Mouse (Mus musculus) intestine, embryonic 16.5 days (tissue): ENCODE measurements around the gene Akt2. TPM values are rescaled to one million over a fixed set of nuclear protein-coding genes. Genes with fewer than 3 reads are reported as not detected.
"Not testable (repeated sequence)": the region's sequence is repeated elsewhere in the genome, so short reads cannot be mapped to it uniquely, and the experiment has no call there.

Experiments used
- ATAC-seq: fragments of 200-750 bp; cut with Nextera tagmentation; 2 replicates; pipeline ENCODE4 v1.8.0; 2017; ENCODE audit warnings: moderate TSS enrichment, moderate library complexity
- H3K27ac ChIP-seq: fragments of 300-500 bp; sonication (generic); 2 replicates; pipeline ENCODE4 v1.5.1; 2014; ENCODE audit warnings: mild to moderate bottlenecking, low read length
- H3K27me3 ChIP-seq: fragments of 300-500 bp; sonication (generic); replicated peaks from 2 replicates; pipeline ENCODE4 v1.6.1; 2014; ENCODE audit warnings: low read length, control low read depth, mixed read lengths; ENCODE audit not compliant: control insufficient read depth, insufficient read depth
- H3K36me3 ChIP-seq: fragments of 300-500 bp; sonication (generic); 2 replicates; pipeline ENCODE4 v1.6.1; 2014; ENCODE audit warnings: low read length, control low read depth; ENCODE audit not compliant: control insufficient read depth, insufficient read depth
- H3K4me1 ChIP-seq: fragments of 300-500 bp; sonication (generic); 2 replicates; pipeline ENCODE4 v1.6.1; 2014; ENCODE audit warnings: low read length, control low read depth, mixed read lengths; ENCODE audit not compliant: control insufficient read depth, insufficient read depth
- H3K4me2 ChIP-seq: fragments of 300-500 bp; sonication (generic); 2 replicates; pipeline ENCODE4 v1.6.1; 2014; ENCODE audit warnings: low read depth, low read length, control low read depth
- H3K4me3 ChIP-seq: fragments of 300-500 bp; sonication (generic); 2 replicates; pipeline ENCODE4 v1.5.1; 2014; ENCODE audit warnings: mild to moderate bottlenecking, low read length
- H3K9ac ChIP-seq: fragments of 300-500 bp; sonication (generic); 2 replicates; pipeline ENCODE4 v1.6.1; 2014; ENCODE audit warnings: low read depth, low read length
- H3K9me3 ChIP-seq: fragments of 300-500 bp; sonication (generic); 2 replicates; pipeline ENCODE4 v1.6.1; 2016; ENCODE audit warnings: low read length, control low read depth; ENCODE audit not compliant: control insufficient read depth
- WGBS: fragments of 180-500 bp; shearing (Covaris S2); extraction: QIAGEN DNeasy Blood & Tissue Kit; methylation state at CpG from one replicate; pipeline ENCODE4 v1.1.7; 2014; 5-methylcytosine and 5-hydroxymethylcytosine counted together
- polyA plus RNA-seq: library from polyadenylated mRNA; unstranded; fragments of >200 nt; fragmentation: Nextera tagmentation; extraction: Ambion mirVana; gene quantifications from 2 replicates; pipeline ENCODE4 v1.2.1, GENCODE M21; 2015

Gene Akt2
- polyA plus RNA-seq, 1 experiment from 2014 or later: 60.3 TPM

DNA sequence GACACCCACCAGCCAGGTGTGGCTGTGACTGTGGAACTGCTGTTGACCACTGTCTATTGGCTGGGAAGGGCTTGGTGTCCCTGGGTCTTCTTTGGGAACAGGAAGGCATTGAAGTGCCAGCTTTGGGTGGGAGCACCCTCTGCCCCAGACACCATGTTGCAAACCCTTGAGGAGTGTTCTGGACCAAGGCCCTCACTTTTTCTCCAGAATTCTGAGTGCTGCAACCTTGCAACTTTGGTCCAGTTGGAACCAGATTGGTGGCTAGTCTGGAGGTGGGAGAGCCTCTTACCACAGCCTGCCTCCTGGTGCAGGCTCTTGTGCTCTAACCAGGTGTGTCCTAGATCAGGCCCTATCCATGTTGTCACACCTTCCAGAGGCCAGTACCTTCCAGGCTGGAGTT, 33.6 kb downstream of the Akt2 start:
- no peak overlapping the region for H3K9ac ChIP-seq
- no peaks in the 10 kb centered on the region for H3K4me1 ChIP-seq
- no peaks in the 10 kb centered on the region for H3K27me3 ChIP-seq
- peaks cover 23% of the 10 kb centered on the region for H3K36me3 ChIP-seq
- H3K4me2 ChIP-seq: no peak overlapping the region
- no peak overlapping the region for H3K4me3 ChIP-seq
- H3K27ac ChIP-seq: no peak overlapping the region
- H3K9me3 ChIP-seq: no peaks in the 10 kb centered on the region
- no peak for ATAC-seq

GRCm38 (mm10) chr7:27627707-27628106, 36.4 kb downstream of the Akt2 start:
- WGBS: 89% methylated on average over 7 of the region's 7 CpGs
- no peak overlapping the region for H3K27ac ChIP-seq
- ATAC-seq: no peak
- no peak overlapping the region for H3K4me2 ChIP-seq
- H3K4me3 ChIP-seq: no peak overlapping the region
- no peak overlapping the region for H3K9ac ChIP-seq
- H3K27me3 ChIP-seq: no peaks in the 10 kb centered on the region
- no peaks in the 10 kb centered on the region for H3K9me3 ChIP-seq
- peaks cover 16% of the 10 kb centered on the region; the same call in 1 of the 2 replicates for H3K36me3 ChIP-seq
- H3K4me1 ChIP-seq: no peaks in the 10 kb centered on the region

GRCm38 (mm10) chr7:27628190-27628589, 36.8 kb downstream of the Akt2 start:
- H3K27ac ChIP-seq: no peak overlapping the region
- WGBS: 98% methylated on average over 6 of the region's 6 CpGs
- peaks cover 20% of the 10 kb centered on the region; the same call in 1 of the 2 replicates for H3K36me3 ChIP-seq
- ATAC-seq: no peak
- H3K27me3 ChIP-seq: no peaks in the 10 kb centered on the region
- H3K4me3 ChIP-seq: no peak overlapping the region
- H3K9ac ChIP-seq: no peak overlapping the region
- H3K4me1 ChIP-seq: no peaks in the 10 kb centered on the region
- H3K9me3 ChIP-seq: no peaks in the 10 kb centered on the region
- no peak overlapping the region for H3K4me2 ChIP-seq

DNA sequence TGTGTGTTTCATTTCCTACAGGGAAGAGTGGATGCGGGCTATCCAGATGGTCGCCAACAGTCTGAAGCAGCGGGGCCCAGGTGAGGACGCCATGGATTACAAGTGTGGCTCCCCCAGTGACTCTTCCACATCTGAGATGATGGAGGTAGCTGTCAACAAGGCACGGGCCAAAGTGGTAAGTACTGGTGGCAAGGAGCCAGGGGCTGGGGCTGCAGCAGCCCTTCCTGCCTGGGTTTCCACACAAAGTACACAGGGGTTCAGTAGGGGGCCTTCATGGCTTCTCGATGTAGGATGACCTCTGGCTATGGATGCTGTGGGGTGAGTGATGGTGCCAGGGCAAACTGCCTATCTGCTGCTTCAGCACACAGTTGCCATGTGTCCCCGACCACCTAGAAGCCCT, 37.5 kb downstream of the Akt2 start:
- not testable (repeated sequence) for H3K9me3 ChIP-seq, ATAC-seq, H3K4me3 ChIP-seq, H3K27me3 ChIP-seq, H3K27ac ChIP-seq, H3K4me1 ChIP-seq, H3K9ac ChIP-seq, H3K4me2 ChIP-seq
- peaks cover 20% of the 10 kb centered on the region; the same call in 1 of the 2 replicates for H3K36me3 ChIP-seq
- 96% methylated on average over 7 of the region's 7 CpGs for WGBS

DNA sequence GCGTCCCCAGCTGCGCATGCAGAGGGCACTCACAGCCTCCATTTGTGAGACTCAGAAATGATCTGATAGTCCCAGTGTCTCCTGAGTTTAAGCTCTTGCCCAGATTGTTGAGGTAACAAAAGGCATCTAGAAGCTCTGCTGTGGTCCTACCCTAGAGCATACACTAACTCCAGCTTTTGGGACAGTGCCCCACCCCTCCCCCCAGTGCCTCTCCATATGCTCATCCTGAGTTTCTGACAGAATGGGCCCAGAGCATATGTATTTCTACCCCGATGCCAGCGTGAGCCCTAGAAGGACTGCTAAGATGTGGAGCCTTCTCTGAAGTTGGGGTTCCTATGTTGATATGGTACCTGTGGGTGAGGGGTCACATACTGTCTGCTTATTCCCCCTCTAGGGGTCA, 40.1 kb downstream of the Akt2 start:
- Histone ChIP-seq H3K9ac (no peak overlapping the region), H3K4me2 (no peak overlapping the region), H3K27ac (no peak overlapping the region), H3K4me1 (no peaks in the 10 kb centered on the region), H3K36me3 (peaks cover 27% of the 10 kb centered on the region), H3K9me3 (no peaks in the 10 kb centered on the region), H3K27me3 (no peaks in the 10 kb centered on the region), H3K4me3 (no peak overlapping the region)
- no peak for ATAC-seq
- WGBS: 96% methylated on average over 4 of the region's 4 CpGs

GRCm38 (mm10) chr7:27633166-27633565, 41.8 kb downstream of the Akt2 start:
- no peak overlapping the region for H3K9ac ChIP-seq
- no peak overlapping the region for H3K4me3 ChIP-seq
- no peak overlapping the region for H3K27ac ChIP-seq
- H3K9me3 ChIP-seq: no peaks in the 10 kb centered on the region
- no peak overlapping the region for H3K4me2 ChIP-seq
- WGBS: 91% methylated on average over 6 of the region's 6 CpGs
- ATAC-seq: no peak
- H3K36me3 ChIP-seq: peaks cover 26% of the 10 kb centered on the region
- no peaks in the 10 kb centered on the region for H3K27me3 ChIP-seq
- no peaks in the 10 kb centered on the region for H3K4me1 ChIP-seq

GRCm38 (mm10) chr7:27634691-27635090, 43.3 kb downstream of the Akt2 start:
- H3K36me3 ChIP-seq: peaks cover 23% of the 10 kb centered on the region
- no peaks in the 10 kb centered on the region for H3K9me3 ChIP-seq
- no peaks in the 10 kb centered on the region for H3K4me1 ChIP-seq
- no peak overlapping the region for H3K9ac ChIP-seq
- H3K4me2 ChIP-seq: no peak overlapping the region
- no peak overlapping the region for H3K27ac ChIP-seq
- no peaks in the 10 kb centered on the region for H3K27me3 ChIP-seq
- ATAC-seq: no peak
- H3K4me3 ChIP-seq: no peak overlapping the region
- 92% methylated on average over 6 of the region's 6 CpGs for WGBS

- H3K4me2 ChIP-seq, H3K4me3 ChIP-seq, H3K27ac ChIP-seq, ATAC-seq, H3K9ac ChIP-seq, H3K27me3 ChIP-seq, H3K9me3 ChIP-seq, H3K4me1 ChIP-seq: not testable (repeated sequence)
- H3K36me3 ChIP-seq: peaks cover 23% of the 10 kb centered on the region
- WGBS: 100% methylated on average over 2 of the region's 2 CpGs
These were observed 43.7 kb downstream of the Akt2 start for GRCm38 (mm10) chr7:27635094-27635493.

- Histone ChIP-seq H3K4me3 (no peak overlapping the region), H3K27me3 (no peaks in the 10 kb centered on the region), H3K4me2 (no peak overlapping the region), H3K27ac (no peak overlapping the region), H3K9me3 (no peaks in the 10 kb centered on the region), H3K36me3 (no peaks in the 10 kb centered on the region), H3K4me1 (no peaks in the 10 kb centered on the region), H3K9ac (no peak overlapping the region)
- 48% methylated on average over 1 of the region's 1 CpGs for WGBS
- no peak for ATAC-seq
These were observed 53.1 kb downstream of the Akt2 start for GRCm38 (mm10) chr7:27644471-27644870.

DNA sequence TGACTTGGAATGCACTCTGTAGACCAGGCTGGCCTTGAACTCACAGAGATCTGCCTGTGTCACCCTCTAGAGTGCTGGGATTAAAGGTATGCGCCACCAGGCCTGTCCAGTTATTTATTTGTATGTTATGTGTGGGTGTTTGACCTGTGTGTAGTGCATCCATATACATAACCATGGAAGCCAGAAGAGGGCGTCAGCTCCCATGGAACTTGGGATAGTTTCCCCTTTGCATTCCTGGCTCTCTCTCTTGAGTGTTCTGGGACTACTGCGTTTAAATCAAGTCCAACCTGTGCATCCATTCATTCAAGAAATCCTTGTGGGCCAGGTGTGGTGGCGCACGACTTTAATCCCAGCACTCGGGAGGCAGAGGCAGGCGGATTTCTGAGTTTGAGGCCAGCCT, 55.2 kb downstream of the Akt2 start:
- Histone ChIP-seq H3K27ac (no peak overlapping the region), H3K4me3 (no peak overlapping the region), H3K4me1 (no peaks in the 10 kb centered on the region), H3K4me2 (no peak overlapping the region), H3K9me3 (no peaks in the 10 kb centered on the region), H3K27me3 (no peaks in the 10 kb centered on the region; the same call in 1 of the 2 replicates), H3K36me3 (no peaks in the 10 kb centered on the region), H3K9ac (no peak overlapping the region)
- 83% methylated on average over 7 of the region's 7 CpGs for WGBS
- no peak for ATAC-seq
